Mouse (Mus musculus) cerebellum, adult 8-10 months (tissue): ENCODE data around the gene Rcor1.

Experiments
- DNase-seq: peaks from one replicate; pipeline ENCODE4 v3.0.0; 2022

The Rcor1 gene

DNA sequence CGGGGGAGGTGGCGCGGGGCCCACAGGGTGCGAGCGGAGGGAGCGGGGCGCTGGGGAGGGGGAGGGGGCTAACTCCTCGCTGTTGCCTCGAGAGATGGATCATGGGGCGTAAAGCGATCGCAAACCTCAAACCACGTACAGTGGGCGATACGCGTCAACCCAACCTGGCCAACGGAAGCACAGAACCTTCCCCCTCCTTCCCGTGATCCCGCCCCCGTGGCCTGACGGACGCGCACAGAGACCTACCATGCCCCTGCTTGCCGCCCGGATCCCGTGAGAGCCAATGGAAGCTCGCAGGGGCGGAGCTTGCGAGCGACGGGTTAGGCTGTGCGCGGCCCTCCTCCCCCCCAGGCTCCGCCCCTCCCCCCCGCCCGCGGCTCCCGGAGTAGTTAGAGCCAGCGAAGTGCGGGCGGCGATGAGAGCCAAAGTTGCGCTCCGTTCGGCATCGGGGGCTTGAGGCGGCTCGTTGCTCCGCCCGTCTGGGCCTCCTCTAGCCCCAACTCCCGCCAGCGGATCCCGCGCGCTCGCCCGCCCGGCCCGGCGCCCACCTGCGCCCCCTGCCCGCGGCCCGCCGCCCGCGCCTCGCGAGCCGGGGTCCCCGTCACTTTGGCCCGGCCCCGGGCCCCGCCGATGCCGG, at the start of gene Rcor1:
Gene Rcor1 (plus strand): TSS at position 376 of the 637 bp plus-strand sequence.
- DNase-seq, result peak; percentile 99

DNA sequence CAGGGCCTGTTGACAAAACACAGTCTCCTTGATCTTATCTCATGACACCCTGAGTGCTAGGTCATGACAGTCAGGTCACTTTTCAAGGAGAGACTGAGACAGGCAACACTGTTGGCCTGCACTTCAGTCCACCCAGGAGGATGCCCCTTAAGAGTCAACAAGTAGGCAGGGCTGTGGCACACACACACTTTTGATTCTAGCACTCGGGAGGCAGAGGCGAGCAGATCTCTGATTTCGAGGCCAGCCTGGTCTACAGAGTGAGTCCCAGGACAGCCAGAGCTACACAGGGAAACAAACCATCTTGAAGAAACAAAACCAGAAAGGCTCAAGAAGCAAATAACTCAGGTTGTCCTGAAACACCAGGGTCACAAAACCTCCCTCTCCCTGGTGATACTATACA, 49.7 kb upstream of the Rcor1 start:
- no peak for DNase-seq

DNA sequence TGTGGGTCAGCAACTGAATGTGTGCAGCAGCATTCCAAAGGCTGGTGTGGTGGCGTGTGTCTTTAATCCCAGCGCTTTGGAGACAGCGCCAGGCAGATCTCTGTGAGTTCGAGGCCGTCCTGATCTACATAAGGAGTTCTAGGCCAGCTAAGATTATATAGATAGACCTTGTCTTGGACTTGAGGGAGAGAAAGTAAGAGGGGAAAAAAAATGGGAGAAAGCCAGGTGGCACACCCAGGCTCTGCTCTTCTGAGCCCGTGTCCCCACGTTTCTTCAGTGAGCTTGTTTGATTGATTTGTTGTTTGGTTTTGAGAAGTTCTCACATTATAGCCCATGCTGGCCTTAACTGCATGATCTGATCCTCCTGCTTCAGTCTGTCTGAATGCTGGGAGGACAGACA, 48.7 kb upstream of the Rcor1 start:
- DNase-seq, result no peak

DNA sequence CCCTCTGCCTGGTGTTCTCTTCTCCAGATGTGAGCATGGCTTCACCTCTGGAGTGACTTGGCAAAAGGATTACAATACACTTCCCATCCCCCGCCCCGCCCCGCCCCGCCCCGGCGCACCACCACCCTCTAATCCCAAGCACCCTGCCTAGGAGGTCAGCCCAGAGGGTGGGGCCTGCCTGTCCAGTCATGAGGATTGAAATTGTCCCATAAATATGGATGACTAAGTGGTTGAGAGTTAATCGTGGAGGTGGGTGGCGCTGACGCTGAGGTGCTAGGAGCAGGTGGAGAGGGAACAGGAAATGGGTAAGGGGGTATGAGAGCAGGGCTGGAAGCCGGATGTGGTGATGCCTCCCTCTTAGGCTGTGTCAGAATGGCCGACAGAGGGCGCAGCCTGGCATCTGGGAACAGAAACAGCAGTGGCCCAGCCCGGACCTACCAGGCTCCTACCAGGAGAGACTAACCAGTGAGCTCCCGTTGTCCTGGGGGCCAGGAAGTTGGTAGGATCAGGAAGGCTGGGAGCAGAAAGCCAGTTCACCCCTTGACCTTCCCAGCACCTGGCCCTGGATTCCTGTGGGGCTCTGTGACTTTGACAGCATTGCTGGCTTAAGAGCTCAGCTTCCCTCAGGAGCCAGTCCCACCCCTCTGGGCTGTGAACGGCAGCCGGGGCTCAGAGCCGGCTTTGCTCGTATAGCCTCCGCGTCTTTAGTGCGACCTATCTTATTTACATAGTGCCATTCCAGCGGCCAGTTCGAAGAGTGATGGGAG, 47.6 kb upstream of the Rcor1 start:
- DNase-seq, result peak; percentile 56

DNA sequence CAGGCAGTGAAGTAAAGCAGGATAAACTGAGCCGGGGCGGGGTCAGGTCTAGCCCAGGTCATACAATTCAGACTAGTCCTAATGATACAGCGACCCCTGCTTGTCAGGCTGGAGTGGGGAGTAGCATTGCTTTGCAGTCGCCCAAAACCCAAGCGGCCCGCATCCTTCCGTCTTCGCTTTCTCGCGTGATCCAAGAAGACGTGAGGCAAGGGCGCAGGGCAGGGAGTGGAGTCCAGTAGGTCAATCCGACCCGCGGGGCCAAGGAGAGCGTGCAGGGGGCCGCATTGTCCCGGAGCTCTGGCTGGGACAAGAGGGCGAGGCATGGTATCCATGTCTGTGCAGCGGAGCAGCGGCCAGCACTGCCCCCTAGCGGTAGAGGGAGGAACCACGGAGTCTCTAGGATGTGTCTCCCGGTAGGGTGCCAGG, 47.0 kb upstream of the Rcor1 start:
- DNase-seq, result peak; percentile 98

DNA sequence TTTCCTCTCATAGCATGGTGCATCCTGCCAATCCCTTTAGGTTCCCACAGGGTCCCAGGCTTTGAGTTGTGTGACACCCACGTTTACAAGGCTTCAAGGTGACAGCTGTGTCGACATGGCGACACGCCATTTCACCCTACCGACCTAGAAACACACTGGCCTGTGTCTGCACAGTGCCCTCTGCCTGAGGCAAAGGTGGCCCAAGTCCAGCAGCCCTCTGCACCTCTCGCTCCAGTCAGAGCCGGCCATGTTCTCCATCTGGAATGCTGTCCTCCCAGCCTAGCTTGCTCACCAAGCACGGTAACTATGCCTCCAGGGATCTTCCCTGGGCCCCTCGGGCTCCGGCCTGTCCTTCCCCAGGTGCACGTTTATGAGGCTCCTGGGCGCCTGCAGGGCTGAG, 46.4 kb upstream of the Rcor1 start:
- DNase-seq, result peak; percentile 31

DNA sequence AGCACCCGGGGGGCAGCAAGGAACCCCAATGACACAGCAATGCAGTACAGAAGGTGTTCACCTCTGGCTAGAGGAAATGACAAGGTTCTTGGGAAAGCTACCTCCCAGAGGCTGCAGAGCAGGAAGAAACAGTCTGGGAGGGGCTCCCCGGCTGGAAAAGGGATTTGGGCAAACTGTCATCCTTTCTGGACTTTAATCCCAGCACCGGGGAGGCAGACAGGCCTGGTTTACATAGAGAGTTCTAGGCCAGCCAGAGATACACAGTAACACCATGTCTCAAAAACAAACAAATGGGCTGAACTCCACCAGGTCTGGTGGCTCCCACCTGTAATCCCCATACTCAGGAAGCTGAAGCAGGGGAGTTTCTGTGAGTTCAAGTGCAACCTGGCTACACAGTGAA, 45.9 kb upstream of the Rcor1 start:
- DNase-seq, result no peak

DNA sequence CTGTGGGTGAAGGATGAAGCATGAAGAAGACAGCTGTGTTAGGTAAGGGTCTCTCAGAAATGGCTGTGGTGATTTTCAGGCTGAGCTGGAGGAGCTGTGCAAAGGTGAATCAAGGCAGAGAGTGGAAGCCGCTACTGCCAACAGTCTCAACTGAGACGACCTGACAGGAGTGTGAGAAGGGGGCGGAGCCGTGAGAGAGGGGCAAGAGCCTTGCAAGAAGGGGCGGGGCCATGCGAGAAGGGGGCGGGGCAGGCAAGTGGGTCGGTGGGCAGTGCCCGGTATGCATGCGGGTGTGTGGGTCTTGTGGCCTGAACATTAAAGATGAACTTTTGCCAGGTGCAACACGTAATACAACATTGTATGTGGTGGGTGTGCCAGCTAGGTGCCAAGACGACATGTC, 44.5 kb upstream of the Rcor1 start:
- no peak for DNase-seq

DNA sequence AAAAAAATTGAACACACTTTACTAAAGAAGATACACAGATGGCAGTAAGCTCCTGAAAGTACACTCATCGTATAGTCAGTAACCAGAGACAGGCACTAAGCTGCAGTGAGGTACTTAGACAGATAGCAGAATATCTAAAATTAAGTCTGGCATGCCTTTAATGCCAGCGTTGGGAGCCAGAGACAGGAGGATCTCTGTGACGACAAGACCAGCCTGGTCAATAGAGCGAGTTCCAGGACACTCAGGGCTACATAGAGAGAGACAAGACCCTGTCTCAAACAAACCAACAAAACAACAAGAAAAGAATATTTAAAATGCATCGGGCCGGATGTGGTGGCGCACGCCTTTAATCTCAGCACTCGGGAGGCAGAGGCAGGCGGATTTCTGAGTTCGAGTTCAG, 41.1 kb upstream of the Rcor1 start:
- DNase-seq, result no peak

DNA sequence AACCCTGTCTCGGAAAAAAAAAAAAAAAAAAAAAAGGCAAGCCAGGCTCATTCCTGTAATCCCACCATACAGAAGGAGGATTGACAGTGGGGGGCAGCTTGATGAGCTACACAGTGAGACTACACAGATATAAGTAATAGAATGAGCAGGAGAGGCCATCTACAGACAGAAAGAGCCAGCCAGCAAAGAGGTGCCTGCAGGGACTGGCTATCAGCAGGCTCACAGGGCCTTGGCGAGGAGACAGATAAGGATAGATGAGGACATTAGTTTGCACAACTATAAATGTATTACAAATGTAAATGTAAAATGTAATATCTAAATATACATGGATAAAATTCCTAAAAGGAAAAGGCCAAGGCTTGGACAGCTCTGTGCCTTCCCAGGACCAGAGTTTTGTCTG, 39.3 kb upstream of the Rcor1 start:
- DNase-seq, result no peak

DNA sequence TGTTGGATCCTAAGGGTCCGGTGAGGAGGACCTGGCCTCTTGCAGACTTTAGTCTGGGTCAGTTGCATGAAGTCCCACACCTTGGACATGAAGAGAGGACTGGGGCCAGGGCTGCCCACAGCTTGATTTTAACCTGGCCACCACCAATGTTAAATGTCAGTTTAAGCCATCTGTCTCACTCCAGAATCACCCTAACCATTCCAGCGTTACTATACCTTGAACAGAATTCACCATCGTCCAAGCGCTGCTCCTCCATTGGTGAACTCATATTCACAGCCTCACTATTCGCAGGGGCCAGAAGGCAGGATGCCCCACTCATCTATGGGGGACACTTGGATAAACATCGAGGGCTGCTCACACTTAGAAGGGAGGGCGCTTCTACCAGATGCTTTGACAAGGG, 38.2 kb upstream of the Rcor1 start:
- DNase-seq, result no peak

DNA sequence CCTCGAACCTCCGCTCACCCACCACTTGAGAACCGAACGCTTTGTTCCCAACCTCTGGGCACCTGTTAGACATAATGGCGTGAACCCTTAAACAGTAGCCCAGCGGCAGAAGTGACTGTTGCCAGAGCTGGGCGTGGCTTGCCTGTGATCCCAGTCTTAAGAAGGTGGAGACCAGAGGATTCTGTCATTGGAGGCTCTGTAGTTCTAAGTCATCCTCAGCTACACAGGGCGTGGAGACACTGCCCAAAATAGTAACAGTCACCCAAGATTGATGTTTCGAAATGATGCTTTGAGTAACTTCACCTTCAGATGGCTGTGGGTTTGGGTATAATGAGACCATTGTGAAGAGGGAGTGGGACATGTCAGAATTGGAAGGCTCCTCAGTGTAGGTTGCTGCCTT, 35.0 kb upstream of the Rcor1 start:
- no peak for DNase-seq

DNA sequence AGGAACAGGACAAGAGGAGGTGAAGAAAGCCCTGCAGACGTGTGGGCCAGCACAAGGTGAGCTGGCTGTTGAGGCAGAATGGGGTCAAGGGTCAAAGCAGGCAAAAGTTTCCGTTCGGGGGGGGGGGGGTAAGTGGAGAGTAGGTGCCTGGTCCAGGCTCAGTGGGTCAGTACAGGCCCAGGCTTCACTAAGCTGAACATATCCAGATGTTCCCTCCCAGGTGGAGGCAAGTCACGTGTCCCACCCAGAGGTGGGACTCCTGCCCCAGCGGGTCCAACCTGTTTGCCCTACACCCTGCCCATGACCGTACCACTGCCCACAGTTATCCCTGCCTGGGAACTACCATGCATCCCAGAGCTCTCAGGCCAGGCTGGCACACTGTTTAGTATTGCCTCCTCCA, 33.3 kb upstream of the Rcor1 start:
- no peak for DNase-seq

DNA sequence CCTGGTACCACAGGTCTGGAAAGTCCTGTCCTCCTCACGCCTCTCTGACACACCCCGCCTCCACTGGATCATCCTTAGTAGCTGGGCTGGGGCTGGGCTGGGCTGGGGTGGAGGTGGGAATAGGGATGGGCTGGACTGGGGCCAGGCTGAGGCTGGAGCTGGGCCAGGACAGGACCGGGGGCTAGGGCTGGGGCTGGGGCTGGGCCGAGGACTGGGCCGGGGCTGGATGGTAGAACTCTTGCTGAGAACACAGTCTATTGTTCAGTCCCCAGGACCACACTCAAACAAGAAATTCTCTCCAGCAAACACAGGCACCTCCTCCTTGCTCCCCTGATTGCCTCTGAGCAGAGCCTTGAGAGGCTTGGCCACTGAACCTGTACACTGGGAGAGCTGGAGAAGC, 32.8 kb upstream of the Rcor1 start:
- DNase-seq, result no peak

DNA sequence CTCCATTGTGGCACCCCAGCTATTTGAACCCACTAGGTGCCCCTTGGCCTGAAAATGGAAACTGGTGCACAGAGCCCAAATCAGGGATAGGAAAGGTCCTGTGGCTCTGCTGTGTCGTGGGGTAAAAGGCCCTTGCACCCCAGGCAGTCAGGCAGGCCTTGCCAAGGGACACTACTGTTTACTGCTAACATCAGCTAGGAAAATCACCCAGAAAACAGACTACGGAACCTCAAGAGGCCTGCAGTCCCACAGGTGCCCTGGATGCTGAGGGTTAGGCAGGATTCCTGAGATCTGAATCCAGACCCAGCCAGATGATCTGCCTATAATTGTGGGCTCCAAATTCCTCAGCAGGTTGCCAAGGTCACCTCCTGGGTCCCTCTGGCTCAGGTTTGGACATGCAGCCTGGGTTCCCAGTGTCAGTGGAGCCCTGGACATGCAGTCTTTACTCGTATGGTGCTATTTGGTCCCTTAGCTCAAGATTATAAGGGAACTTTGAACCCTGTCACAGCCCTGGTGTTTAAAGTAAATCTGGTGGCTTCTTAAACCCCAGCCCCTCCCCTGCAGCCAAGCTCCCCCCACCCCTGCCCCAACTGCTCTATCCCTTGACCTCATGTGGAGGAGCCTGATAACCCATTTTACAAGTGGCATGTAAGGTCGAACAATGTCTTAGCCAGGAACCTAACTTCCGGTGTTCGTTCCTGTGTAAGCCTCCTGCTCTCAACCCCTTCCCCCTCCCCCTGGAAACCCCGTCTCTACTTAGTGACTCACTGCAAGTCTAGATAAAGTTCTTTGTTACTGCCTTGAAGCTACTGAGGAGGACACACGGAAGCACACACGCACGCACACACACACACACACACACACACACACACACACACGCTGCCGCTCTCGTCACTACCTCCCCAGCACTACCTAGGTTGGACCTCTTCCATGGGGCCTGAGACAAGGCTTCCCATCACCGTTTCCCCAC, 31.7 kb upstream of the Rcor1 start:
- no peak for DNase-seq

DNA sequence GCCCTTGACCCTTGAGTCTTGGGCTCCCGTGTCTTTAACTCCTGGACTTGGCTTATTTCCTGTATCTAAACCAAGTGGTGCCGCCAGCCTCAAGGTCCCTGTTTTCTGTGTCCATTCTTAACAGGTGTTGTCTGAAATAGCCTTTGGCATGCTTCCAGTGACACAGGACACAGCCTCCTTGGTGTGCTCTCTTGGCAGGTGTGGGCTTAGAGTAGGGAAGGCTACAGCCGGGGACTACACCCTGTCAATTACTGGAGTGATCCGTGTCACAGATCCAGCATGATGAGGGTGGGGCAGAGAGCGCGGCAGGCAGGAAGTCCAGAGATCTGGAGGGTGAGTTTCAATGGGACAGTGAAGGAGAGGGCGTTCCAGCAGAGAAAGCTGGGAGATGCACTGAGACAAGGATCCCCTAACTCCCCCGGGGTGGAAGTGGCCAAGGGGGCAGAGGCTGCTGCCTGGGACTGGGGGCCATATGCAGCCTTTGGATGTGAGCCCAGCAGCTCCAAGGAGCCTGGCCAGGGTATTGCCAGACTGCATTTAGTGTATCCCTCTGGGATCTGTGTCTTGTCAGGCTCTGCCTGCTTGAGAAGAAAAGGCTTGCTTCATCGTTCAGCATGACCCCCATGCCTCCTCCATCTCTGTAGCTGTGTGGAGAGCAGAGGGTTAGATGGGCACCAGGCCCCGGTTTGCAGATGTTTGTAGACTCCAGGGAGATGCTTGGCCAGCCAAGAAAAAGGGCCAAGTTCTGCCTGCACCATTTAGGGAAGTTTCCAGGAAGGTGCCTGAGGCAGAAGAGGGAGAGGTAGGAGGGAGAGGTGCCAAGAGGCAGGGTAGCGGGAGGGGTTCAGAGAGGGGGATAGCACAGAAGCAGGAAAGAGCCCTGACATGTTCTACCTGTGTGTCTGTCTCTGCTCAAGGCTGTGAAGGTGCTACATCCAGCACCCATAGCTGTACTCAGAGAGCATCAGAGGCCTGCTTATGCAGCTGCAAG, 30.4 kb upstream of the Rcor1 start:
- DNase-seq, result peak; percentile 39

DNA sequence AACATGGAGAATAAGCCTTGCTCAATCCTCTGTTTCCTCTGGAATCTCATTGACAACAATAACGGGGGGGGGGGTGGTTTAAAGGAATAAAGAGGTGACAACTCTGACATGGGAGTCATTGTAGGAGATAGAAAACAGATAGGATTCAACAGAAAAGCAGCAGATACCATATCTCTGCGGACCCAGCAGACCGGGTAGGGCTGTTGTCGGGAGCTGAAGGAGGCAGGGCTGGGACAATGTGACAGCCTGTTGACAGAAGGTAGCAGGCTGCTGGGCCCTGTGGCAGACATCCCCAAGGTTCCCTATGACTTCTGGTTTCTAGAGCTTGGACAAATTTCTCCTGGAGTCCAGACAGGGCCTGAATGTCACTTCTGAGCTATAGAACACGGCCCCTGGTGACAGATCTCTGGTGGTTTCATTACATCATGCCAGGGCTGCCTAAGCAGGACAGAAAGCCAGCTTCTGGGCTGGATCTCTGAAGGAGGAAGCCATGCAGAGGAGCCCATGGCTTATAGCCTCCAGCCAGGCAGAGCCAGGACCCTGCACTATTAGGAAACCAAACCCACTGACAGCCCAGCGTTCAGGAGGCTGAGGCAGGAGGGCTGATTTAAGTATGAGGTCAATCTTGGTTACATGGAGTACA, 29.4 kb upstream of the Rcor1 start:
- no peak for DNase-seq

DNA sequence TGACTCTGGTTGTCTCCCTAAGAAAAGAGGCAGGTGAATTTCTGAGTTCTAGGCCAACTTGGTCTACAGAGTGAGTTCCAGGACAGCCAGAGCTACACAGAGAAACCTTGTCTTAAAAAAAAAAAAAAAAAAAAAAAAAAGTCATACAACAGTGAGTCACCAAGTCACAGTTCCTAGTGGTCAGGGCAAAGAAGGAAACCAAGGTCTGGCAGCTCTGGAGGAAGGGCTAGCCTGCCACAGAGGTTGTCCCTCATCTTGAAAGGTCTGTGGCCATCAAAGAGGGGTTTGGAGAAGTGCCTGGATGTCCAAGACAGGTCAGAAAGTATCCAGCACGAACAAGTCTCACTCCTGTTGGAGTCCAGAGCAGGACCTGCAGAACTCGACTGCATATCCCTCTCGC, 22.3 kb upstream of the Rcor1 start:
- DNase-seq, result no peak

DNA sequence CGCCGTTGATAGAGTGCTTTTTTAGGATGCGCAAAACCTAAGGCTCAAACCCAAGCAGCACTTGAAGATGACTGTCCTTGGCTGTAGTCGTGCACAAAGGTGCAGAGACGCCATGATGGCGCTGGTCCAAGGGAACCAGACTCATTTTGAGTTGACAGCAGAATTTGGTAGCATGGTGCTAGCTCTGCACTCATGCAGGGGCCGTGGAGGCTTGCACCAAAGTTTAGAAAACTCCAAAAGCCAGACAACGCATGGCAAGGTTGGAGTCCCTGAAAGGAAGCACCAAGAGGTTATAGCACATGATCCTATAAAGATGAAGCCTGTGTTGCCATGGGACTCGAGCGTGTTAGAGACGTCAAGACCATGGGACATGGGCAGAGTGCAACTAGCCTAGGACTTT, 21.1 kb upstream of the Rcor1 start:
- DNase-seq, result no peak

DNA sequence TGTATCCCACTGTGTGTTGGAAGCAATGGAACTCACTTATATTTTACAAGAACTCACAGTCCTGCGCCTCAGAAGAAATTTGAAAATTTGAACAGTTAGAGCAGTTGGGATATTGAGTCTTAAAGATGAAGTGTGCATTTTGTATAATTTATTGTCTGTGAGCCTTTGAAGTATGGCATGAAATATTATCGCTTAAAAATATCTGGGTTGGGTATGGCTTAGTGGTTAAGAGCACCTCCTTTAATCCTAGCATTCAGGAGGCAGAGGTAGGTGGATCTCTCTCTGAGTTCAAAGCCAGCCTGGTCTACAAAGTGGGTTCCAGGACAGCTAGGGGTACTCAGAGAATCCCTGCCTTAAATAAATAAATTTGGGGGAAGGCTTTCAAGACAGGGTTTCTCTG, 20.1 kb upstream of the Rcor1 start:
- DNase-seq, result no peak

DNA sequence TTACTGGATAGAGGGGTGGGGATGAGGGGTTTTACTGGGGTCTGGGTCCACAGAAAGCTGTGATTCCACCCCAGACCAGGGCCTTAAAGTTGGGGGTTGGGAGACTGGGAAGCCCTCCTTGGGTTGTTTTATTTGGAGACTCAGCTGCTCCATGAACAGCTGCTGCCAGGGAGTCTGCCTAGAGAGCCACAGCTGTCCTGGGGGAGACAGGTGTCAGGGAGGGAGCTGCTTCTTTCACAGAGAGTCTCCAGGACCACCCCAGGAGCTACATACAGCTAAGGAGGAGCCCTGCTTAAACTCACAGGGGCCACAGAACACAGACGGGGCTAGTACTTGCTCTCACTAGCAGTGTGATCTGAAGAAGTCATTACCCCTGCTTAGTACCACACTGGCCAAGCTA, 18.0 kb upstream of the Rcor1 start:
- no peak for DNase-seq

DNA sequence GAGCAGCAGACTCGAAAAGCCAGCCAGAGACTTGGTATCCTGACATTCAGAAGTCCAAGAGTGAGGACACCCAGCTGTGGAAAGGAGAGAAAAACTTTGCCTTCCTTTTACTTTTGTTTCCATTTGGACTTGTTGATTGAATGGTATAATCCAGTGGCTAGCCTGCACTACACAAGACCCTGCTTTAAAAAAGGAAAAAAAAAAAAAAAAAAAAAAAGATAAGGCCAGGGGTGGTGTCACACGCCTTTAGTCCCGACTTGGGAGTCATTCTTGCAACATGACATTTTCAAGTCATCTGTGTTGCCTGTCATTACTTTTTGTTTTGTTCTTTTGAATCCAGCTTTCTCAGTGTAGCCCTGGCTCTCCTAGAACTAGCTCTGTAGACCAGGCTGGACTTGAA, 17.6 kb upstream of the Rcor1 start:
- DNase-seq, result no peak
